Mouse (Mus musculus): ENCODE results near the gene Cdh13.

DNA sequence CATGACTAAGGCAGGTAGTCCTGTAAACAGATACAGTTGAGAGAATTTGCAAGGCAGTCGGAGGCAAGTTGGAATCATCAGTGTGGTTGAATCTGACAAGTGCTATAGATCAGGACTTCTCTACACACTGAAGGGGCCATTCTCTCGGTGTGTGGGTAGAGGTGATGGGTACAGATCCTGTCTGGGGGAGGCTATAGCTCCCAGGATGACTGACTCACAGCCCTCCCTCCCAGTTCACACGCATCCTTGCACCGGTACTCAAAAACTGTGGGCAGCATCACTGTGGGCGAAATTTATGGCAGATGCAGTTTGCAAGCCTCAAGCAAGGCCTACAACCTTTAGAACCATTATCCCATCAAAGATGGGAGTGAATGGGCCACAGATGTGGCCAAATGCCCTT lies 381.5 kb downstream of the Cdh13 start:
- TF ChIP-seq EP300 (IDR thresholded peaks at IDR 0.05; ENCODE audit: low read depth) (no peak), CTCF (IDR thresholded peaks at IDR 0.05; ENCODE audit: low read depth) (no peak)

Measured in liver, postnatal 0 days (tissue).